9 mouse cellular contexts compared by ENCODE assay signal in genomic region chr8:128450390-128451032, GRCm38 (mm10).
A peak's percentile ranks its signal among the peaks of the same experiment; 100 is the strongest.
DNase-seq lines count a peak whose midpoint lies in the region; ATAC-seq and TF ChIP-seq lines count a peak whose summit lies in the region.
"Had no signal": no experiment of that assay in that cellular context is flagged by ENCODE, and none has a peak within 500 bp of the region (broad histone marks: within the 10 kb centered on the region; RNA-seq: fewer than 3 reads in every experiment).

No protein-coding gene starts in this region.

- H3K4me2 ChIP-seq in hindbrain, embryonic 16.5 days (ENCODE audit: low read length), result no peak overlapping the region

- no peak overlapping the region for H3K9ac ChIP-seq in liver, adult 2 months (ENCODE audit: low read depth, low read length)
- H3K9ac ChIP-seq in hindbrain, embryonic 16.5 days (ENCODE audit: low read depth, low read length), result peak overlapping the region; percentile 27; the same call in 1 of the 2 replicates

- no peak overlapping the region for H3K4me3 ChIP-seq in liver, adult 2 months (ENCODE audit: insufficient read depth, low read depth, low read length)
- no peak overlapping the region for H3K4me3 ChIP-seq in embryonic fibroblast, embryonic 13.5 days (ENCODE audit: insufficient read depth, low read length)
- H3K4me3 ChIP-seq in hindbrain, embryonic 16.5 days (ENCODE audit: low read length), result no peak overlapping the region

- no peak for TF ChIP-seq POLR2A in liver, adult 2 months (IDR thresholded peaks at IDR 0.05; ENCODE audit: extremely low read depth, insufficient read depth, low read length)
- TF ChIP-seq POLR2A in embryonic fibroblast, embryonic 13.5 days (IDR thresholded peaks at IDR 0.05; ENCODE audit: low read depth, low read length), result no peak

- peaks cover 55% of the 10 kb centered on the region for H3K36me3 ChIP-seq in liver, adult 2 months (ENCODE audit: control insufficient read depth, insufficient read depth, low read length)
- 0 out of 2 replicates have a peak, but pooled peaks cover 2% of the 10 kb centered on the region for H3K36me3 ChIP-seq in hindbrain, embryonic 16.5 days (ENCODE audit: control insufficient read depth, insufficient read depth, low read length)

- peak overlapping the region; percentile 51 for H3K27ac ChIP-seq in liver, adult 2 months (replicated peaks; ENCODE audit: insufficient read depth, low read depth, low read length)
- H3K27ac ChIP-seq in embryonic fibroblast, embryonic 13.5 days (ENCODE audit: insufficient read depth, low read length), result peak overlapping the region; percentile 16
- H3K27ac ChIP-seq in hindbrain, embryonic 16.5 days (ENCODE audit: low read depth, low read length), result peak overlapping the region; percentile 59

- no peak for TF ChIP-seq CTCF in liver, adult 2 months (IDR thresholded peaks at IDR 0.05; ENCODE audit: low read depth, low read length)
- no peak for TF ChIP-seq CTCF in embryonic fibroblast, embryonic 13.5 days (IDR thresholded peaks at IDR 0.05; ENCODE audit: borderline replicate concordance, insufficient read depth, low read length)

- no peak for DNase-seq in liver, adult 2 months (ENCODE audit: extremely low read depth, low read depth, low spot score)
- no peak for DNase-seq in liver
- DNase-seq in neural tube, embryonic 10.5 days (ENCODE audit: extremely low spot score, low spot score), result peak; percentile 26
- DNase-seq in cerebellum, postnatal 14 days, result no peak
- DNase-seq in layer of hippocampus, adult 9-11 months, result no peak
- no peak for DNase-seq in adrenal gland, postnatal 36 days
- DNase-seq: cerebellum, adult 11-12 months had no signal

- peak; percentile 45; the same call in 1 of the 2 replicates for ATAC-seq in hindbrain, embryonic 16.5 days

- H3K27me3 ChIP-seq in liver, adult 2 months (ENCODE audit: control insufficient read depth, insufficient read depth, low read length), result no peaks in the 10 kb centered on the region
- H3K27me3 ChIP-seq in hindbrain, embryonic 16.5 days (replicated peaks; ENCODE audit: control insufficient read depth, insufficient read depth, low read length), result no peaks in the 10 kb centered on the region

- 84% methylated on average over 9 of the region's 9 CpGs for WGBS in liver, adult 2 months
- WGBS in hindbrain, embryonic 16.5 days, result 37% methylated on average over 9 of the region's 9 CpGs

- peaks cover 8% of the 10 kb centered on the region; the same call in 1 of the 2 replicates for H3K79me2 ChIP-seq in liver, adult 2 months (ENCODE audit: control insufficient read depth, insufficient read depth, low read length)

- H3K9me3 ChIP-seq in hindbrain, embryonic 16.5 days (ENCODE audit: control insufficient read depth, low read length), result no peaks in the 10 kb centered on the region

- peaks cover 11% of the 10 kb centered on the region for H3K4me1 ChIP-seq in liver, adult 2 months (ENCODE audit: control insufficient read depth, insufficient read depth, low read length)
- peaks cover 14% of the 10 kb centered on the region for H3K4me1 ChIP-seq in embryonic fibroblast, embryonic 13.5 days (ENCODE audit: control insufficient read depth, insufficient read depth, low read length)
- H3K4me1 ChIP-seq in hindbrain, embryonic 16.5 days (ENCODE audit: control insufficient read depth, insufficient read depth, low read depth, low read length), result peaks cover 5% of the 10 kb centered on the region
